Mouse (Mus musculus) heart, adult 11 months (tissue): ENCODE results near the gene Mmp20.

Experiments
- DNase-seq: peaks from one replicate; pipeline ENCODE4 v3.0.0; 2022

The Mmp20 gene

DNA sequence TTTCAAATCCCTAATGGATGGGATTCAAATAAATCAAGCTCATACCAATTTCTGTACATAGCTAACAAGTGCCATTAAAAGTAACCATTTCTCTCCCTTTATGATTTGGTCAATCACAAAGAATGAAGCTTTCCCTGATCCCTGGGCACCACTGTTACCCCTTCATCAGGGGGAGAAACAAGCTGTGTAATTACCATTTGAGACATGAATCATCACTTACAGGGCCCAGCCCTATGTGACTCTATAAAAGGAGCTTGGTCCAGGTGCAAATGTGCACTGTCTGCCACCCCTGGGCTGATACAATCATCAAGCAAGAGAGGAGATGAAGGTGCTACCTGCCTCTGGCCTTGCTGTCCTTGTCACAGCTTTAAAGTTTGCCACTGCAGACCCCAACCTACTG, at the start of gene Mmp20:
TSS of gene Mmp20 (plus strand) at position 301 of the 400 bp plus-strand sequence.
- DNase-seq = peak; percentile 61

DNA sequence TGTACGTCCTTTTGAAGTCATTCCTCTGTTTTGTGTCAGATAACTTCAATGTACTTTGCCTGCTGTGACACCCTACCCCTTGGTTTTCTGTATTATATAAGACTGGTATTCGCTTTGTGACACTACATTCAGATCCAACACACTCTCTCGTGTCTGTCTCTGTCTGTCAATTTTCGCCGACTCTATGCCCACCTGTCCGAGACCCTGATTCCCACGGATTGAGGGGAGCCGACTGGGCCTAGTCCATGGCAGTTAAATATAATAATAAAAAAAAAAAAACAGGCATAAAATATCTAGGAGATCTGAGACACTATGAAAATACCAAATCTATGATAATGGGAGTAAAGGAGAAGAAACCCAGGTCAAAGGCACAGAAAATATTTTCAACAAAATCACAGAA, 38.0 kb upstream of the Mmp20 start:
- DNase-seq = peak; percentile 59

DNA sequence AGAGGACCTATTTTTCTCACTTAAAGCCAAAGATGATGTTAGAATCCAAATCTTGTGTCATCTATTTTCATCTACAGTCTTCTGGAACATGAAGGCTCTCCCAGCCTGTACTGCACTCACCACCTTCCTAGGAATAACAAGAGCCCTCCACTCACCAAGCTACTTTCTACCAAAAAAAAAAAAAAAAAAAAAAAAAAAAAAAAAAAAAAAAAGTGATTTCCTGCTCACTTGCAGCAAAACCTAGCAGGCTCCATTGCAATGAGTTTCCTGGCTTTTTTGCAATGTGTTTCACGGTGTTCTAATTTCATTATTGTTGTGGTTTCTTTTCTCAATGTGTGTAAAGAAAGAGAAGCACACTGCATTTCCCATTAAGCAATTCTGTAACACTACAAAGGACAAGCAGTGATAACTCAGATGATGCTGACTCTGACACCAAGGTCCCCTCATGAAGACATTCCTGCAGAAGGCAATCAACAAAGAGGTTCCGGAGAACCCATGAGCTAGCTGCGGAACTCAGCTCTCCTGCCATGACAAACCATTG, 34.7 kb upstream of the Mmp20 start:
- DNase-seq = no peak

DNA sequence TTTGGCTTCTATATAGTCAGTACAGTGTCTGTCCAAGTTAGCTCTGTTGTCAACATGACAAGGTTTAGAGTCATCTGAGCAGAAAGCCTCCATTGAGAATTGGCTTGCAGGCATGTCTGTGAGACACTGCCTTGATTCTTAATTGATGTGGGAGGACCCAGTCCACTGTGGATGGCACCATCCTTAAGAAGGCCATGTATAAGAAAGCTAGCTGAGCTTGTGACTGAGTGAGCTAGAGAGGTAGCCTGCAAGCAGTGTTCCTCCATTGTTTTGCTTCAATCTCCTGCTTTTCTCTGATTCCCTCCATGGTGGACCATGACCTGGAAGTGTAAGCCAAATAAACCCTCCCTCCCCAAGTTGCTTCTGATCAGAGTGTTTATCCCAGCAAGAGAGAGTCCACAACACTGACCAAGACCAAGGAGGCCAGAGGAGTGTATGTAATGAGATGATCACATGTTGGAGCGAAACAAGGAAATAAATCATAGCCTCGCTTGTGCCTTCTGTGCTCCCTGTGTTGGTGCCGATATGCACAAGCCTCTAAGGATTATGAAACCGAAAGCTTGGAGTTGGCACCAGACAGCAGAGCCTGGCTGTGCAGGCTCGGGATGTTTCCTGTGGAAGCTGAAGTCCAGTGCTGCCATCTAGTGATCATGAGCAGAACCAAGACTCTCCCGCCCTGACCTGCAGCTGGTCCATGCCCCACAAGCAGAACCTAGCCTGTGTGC, 33.1 kb upstream of the Mmp20 start:
- peak; percentile 99 for DNase-seq

DNA sequence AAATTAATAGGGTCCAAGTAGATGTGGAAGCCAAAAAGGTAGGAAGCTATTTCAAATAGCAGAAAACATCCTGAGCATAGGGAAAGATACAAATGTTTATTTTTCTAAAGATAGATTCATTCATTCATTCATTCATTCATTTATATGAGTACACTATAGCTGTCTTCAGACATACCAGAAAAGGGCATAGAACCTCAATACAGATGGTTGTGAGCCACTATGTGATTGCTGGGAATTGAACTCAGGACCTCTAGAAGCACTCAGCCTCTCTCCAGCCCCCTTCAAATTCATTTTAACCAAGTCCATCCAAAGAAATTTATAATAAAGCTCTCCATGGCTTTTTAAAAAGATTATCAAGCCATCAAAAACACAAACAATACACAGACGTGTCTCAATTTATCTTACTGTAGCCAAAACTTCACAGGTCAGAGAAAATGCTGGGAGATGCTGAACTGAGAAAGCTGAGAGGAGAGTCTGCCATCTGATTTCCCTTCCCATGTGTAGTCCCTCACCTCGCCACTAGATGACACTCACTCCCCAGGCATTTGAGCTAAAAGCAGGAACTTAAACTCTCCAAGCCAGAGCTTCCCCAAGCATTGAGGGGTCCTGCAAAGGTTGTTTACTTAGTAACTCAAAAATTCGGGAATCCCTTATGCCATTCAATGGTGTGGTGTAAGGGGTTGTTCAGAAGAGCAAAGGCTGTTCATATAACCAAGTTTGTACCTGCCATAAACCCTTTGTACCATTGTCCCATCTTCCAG, 24.9 kb upstream of the Mmp20 start:
- DNase-seq = no peak

DNA sequence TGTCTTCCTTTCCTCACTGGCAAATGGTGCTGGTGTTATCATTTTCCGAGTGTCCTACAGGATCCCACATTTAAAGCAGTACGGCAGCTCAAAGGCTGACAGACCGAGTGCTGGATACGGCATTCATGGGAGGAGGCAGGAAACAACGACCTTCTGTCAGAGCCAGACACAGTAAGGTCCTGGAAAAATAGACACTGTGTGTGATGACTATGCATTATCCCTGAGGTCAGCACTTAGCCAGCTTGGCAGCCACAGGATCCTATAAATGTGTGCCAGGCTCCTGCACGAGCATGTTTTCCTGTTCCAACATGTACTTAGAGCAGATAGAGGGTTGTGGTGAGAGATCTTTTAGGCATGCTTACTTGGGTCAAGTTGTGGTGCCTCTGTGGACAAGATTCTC, 24.0 kb upstream of the Mmp20 start:
- no peak for DNase-seq

DNA sequence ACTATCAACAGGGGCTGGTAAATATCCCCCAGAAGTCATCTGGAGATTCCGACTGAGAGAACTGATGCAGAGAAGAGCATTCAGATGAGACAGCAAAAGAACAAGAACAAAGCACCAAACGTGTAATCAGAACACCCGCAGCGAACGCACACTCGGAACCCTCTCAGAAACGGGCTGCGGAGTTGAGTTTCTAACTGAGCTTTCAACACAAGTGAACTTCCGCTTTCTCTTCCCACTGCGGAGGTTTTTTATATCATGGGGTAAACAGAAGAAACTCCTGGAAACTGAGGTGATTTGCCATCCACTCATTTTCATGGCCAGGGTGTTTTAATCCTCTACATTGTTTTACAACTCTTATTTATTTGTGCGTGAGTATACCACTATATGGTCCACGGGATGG, 22.4 kb upstream of the Mmp20 start:
- DNase-seq = no peak

DNA sequence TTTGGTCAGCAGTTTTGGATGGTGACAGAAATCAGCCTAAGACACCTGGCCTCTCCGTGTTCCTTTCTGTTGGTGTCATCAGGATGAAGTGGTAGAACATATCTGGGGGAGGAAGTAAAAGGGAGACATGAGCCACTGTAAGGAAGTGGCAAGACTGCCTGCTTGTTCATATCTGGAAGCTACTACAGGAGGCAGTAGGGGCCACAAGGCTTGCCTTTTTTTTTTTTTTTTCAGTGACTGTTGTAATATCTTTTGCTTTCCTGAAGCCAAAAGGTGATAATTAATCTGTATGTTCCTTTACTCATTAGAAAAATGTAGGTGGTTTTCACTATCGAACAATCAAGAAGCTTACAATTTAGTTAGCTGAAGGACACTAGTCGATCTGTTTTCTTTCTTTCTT, 5.4 kb upstream of the Mmp20 start:
- DNase-seq = peak; percentile 1

DNA sequence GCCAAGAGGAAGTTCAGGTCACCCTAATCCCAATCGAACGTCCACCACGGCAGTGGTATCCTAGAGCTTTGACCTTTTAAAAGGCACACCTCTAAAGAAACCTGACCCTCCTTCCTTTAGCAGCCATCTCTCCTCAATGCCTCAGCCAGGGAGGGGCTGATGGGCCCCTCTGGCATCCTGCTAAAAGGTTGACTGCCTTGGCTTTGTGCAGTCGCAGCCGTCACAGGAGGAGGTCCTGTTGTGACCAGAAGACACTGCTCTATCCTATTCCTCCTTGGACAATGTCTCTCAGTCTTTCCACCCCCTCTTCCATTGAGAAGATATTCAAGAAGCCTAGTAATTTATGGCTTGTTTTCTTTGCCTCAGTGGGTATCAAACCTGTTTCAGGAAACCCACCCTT, 5.9 kb downstream of the Mmp20 start:
- peak; percentile 8 for DNase-seq

DNA sequence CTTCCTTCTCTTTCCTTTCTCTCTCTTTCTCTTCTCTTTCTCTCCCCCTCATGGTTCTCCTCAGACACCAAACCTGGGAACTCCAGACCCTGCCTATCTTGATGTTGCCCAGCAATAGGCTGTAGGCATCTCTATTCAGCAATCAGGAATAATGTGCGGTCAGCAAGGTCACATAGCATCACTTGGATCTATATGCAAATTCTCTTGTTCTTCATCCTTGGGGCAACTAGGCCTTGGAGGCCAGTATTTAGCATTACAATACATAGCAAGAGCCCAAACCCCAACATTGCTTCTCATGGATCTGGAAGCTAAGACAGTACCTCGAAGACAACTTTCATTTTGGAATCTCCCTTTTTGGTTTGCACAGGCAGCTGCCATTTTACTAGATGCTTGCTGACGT, 19.9 kb downstream of the Mmp20 start:
- DNase-seq = peak; percentile 23

DNA sequence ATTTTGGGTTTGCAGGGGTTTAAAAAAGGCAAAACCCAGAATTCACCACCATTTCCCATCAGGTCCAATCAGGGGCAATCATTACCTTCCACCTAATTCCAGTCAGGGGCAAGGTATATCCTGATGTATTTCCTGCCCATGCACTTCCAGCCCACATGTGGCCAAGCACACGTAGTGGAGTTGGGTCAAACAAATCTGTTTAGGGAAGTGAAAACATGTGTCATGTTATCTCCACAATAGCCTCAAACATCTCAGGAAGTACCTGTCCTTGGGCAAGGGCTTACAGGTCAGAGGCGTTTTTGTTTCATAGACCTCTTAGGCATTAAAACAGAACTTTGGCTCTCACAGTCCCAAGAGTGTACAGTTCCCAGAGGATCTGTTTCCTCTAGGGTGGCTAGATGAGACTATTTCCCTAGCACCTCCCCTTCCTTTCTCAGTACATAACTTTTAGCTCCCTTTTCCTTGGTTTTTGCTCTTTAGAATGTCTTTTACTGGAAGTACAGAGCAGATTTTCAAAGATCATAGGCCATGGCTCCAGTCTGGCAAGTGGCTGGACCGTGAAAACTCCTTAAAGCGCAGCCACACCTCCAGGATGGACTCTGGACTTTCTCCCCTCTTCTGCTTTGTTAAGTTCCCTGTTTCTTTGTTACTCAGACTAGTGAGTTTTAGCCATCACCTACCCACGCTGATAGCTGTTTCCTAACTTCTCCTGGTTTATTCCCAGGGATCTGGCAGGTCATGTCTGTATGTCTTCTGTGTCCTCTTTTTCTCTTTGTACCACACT, 22.6 kb downstream of the Mmp20 start:
- DNase-seq = peak; percentile 72

DNA sequence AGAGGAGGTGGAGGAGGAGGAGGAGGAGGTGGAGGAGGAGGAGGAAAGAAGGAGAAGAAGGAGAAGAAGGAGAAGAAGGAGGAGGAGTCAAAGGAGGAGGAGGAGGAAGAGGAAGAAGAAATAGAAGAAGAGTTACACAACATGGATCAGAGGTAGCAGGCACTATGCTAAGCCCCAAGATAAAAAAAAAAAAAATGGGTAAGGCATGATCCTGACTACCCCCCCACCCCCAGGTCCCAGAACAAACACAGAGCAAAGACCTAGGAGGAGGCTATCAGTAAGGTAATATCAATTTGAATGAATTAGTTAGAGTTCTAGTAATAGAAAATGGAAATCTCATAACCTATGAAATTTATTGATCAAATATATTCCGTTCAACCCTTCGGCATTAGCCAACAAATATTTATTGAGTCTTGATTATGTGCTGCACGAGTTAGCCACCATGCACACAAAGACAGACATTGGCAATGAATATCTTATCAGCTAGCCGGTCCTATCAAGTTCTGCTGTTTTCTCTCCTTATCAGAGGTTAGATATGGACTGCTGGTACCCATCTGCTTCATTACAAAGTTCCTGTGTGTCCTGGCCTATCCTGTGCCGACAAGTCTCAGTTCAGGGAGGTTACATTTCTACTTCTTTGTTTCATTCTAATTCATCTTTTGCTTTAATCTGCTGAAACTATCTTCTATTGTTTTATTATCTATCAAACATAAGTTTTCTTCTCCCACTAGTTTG, 24.5 kb downstream of the Mmp20 start:
- DNase-seq = peak; percentile 1

DNA sequence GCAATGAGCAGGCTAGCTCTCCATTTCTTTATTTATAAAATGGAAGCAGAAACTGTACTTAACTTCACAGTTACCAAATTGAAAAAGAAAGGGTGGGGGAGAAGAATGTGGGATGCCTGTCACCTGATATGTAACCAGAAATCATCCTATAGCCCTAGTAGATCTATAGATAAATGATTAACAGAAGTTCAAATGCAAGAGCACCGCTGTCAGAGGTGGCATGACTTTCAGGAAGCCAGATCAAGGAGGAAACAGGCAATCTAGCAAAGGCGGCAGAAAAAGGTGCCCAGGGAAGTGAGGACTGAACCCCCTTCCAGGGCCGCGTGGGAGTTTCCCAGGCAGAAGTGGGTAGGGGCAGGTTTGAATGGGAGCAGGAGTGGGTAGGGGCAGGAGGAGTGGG, 29.9 kb downstream of the Mmp20 start:
- peak; percentile 66 for DNase-seq

DNA sequence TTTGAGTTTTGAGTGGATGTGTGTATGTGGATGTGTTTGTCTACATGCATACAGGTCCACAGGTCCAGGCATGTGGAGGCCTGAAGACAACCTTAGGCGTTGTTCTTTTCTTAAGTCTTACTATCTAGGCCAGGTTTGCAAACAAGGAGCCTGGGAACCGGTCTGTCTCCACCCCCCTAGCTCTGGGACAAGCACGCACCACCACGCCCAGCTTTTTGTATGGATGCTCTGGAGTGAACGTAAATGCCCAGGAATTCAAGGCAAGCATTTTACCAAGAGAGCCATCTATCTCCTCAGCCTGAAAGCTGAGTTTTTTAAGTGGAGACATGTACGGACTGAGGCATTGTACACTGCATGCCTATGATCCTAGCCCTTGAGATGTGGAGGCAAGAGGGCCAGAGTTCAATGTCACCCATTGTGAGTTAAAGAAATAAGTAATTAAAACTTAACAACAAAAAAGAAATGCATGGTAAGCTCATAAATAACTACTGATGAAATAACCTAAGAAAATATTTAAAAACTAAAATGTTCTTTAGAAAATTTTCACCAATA, 31.5 kb downstream of the Mmp20 start:
- DNase-seq = peak; percentile 60

DNA sequence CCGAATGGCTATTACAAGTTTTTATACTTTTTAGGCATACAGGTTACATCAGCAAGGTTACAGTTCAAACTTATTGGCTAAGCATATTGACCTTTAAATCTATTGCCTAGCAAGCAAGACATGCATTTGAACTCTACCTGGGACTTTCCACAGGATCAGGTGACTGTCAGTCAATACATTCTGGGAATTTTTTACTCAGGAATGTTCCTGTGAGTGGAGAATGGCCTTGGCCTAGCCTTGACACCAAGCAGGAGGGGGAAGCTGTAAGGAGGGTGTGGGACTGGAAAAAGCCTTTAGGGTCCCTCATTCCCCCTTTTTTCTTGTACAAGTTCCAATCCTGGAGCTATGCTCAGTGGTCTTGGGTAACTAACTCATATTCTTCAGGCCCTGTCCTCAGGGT, 33.3 kb downstream of the Mmp20 start:
- no peak for DNase-seq

DNA sequence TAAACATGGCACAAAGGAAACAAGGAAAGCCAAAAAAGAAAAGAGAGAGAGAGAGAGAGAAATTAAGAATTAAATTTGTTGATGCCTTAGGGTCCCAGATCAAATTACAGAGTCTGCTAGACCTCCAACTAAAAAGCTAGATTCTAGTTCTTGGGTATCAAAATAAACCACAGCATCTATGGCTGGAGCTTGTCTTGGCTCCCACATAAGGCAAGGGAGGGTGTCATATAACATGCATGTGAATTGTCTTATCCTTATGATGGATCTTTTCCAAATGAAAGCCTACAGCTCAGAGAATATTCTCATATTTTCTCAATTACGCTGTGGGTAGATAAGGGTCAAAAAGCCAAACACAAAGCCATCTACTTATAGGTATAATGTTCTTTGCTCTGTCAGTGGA, 41.6 kb downstream of the Mmp20 start:
- DNase-seq = peak; percentile 1

DNA sequence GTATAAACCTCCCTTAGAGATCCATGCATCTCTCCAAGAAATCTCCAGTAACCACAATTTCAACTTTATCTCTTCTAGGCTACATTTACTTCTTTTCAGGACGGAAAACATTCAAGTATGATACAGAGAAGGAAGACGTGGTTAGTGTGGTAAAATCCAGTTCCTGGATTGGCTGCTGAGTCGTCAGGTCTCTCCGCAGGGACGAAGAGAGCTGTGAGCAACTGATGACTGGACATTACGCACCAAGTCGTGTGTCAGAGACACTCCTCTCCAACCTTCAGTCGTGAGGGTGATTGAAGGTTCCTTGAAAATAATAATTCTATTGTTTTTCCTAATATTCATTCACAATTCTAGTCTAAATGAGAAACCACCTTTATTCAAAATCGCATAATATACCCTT, 45.0 kb downstream of the Mmp20 start:
- peak; percentile 52 for DNase-seq

DNA sequence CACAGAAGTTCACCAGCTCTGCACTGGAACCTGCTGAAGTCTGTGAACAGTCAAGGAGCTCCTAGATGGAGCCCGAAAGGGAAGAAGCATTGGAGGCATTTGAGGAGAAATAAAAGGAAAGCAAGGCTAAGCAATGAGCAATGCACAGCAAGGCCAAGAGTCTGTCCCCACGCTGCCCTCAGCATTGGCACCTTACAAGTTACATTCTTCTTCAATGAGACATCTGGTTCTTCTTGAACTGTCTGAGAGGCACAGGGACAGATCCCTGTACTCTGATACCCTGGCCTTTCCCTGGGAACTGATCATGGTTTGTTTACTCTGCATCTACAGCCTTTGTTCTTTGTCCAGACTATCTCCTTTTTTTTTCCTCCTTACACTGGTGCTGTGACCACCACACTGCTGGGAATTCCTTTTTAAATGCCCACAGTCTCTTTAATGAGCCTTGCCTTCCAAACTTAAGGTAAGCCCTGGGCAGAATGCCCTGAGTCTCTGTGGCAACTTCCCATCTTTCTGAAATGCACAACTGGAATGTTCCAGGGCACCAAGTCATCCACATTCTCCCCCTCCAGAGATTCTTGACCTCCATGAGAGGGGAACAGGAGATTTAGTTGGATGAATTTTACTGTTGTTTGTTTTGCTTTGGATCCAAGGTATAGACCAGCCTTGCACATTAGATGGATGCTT, 50.3 kb downstream of the Mmp20 start:
- peak; percentile 40 for DNase-seq

DNA sequence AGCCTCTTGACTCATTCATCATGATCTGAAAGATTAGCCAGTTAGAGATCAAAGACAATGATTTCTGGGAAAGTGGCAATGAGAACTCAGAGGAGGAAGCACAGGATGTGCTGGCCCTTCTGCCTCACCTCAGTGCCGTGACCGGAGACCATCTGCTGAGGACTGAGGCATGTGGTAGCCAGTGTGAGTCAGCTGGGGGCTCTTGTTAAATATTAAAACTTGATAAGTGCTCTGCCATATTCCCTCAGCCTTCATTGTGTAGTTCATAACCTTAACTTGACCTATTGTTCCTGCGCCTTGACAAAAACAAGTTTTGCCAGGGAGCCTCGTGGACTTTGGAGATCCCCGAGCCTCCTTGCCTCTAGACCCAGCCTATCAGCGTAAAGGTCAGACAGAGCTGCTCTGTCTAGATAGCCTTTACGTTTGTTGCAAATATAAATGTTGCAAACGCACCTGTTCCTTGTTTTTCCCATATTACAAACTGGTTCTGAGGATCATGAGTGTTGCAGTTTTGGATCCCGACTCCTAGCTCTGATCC, 54.1 kb downstream of the Mmp20 start:
- peak; percentile 44 for DNase-seq

DNA sequence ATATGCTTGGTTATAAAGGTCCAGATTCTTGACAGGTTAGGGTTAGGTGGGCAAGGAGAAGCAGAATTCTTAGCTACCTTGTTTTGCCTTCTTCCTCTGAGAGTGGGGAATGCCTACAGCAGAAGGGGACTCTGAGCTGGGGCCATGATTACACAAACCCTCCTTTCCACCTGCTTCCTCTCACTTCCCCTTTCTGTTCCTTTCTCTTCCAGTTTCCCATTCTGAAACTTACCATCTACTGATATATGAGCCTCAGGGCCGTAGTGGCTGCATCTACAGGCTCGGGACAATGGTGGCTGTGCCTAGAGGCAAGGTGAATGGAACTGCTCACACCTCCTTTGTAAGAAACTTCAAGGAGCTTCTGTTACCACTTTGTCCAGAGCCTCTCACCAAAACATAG, 58.0 kb downstream of the Mmp20 start:
- DNase-seq = peak; percentile 37

DNA sequence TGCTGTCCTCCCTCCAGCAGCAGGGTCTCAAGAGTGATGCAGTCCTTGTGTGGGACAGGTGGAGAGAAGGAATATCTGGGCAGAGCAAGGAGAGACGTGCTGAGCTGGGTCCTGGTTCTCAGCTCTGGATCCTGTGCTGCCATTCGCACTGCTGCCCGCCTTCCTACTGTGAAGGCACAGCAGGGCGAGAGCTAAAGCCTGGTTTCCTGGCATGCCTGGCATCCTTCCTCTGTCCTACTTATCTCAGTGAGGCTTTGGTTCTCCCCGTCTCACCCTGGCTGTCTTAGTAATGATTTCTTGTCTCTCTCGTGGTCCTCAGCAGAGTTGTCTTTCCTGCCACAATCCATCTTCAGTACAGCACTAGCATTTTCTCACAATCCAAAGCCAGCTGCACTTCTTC, 61.8 kb downstream of the Mmp20 start:
- peak; percentile 15 for DNase-seq

DNA sequence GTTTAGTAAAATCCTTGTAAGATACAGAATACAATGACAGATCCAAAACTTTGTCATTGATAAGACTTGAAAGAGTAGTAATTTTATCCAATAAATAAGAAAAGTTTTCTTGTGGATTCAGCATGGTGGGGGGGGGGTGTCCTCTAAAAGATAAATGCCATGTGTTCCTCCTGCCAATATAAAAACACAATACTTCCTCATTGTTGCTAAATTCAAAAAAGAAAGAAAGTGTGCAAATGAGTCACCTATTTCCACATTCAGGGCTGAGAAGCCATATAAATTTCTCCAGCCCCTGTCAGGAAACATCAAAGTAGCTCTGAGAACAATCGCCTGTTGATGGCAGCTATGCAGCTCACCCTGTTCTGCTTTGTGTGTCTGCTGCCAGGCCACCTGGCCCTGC, 63.8 kb downstream of the Mmp20 start, which contains the start of gene Mmp7:
TSS of gene Mmp7 (plus strand) at position 301 of the 400 bp plus-strand sequence.
- no peak for DNase-seq
